Mouse (Mus musculus): ENCODE measurements around the gene Dnaaf1. TPM values are rescaled to one million over a fixed set of nuclear protein-coding genes. Genes with fewer than 3 reads are reported as not detected.

Gene Dnaaf1
- polyA plus RNA-seq, 1 experiment from 2014 or later, result 0.19 TPM

DNA sequence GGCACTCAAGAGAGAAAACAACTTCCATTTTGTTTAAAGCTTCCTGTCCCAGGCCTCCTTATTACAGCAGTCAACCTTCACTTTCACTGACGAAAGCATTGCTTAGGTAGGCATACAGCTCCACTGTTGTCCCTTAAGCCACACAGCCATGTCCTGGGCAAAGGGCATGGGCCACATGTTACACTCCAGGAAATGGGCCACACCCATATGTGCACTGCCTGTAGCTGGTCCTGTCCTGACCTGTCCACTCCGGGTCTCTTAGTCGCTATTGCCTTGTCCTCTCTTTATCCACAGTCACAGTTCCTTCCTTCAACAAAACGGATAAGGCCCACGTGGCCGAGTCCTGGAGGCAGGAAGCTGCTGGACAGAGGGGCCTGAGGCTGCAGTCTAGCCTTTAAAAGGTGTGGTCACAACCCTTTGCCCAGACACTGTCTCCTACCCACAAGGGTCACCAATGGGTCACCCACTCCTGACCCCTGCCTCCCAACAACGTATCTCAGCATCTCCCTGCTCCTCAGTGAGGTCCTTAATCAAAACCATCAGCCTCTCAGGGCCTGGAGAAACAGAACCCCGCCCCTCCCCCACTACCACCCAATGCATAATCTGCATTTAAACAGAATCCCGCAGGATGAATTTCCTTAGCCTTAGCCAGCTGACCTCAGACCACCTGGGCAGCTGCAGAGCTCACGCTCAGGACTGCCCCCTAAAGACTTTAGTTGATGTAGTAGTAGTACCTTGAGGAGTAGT lies 52.8 kb downstream of the Dnaaf1 start:
- no peak for ATAC-seq (ENCODE audit: insufficient number of reproducible peaks, insufficient read depth, low FRiP score, low read depth)

DNA sequence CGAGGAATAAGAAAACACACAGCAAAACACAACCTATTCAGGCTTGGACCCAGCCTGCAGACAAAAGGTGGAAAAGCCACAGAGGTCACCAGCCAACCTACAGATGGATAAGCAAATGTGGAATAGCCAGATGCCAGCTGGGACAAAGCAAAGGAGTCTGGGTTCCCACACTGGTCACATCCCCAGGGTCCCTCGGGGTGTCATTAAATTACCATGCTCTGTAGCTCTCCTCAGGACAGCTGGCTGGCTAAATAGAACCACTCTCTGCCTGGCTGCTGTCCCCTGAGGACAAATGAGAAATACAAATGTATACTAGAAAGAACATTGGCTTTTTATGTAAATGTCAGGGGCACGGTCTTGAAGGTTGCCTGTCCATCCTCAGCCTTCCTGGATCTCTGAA lies 55.8 kb downstream of the Dnaaf1 start:
- Histone ChIP-seq H3K4me3 (ENCODE audit: low read depth, low read length) (no peak overlapping the region), H3K4me1 (ENCODE audit: control insufficient read depth, insufficient read depth, low read length) (peaks cover 9% of the 10 kb centered on the region), H3K9me3 (ENCODE audit: control insufficient read depth, low read depth, low read length) (no peaks in the 10 kb centered on the region), H3K36me3 (ENCODE audit: control insufficient read depth, insufficient read depth, low read length) (no peaks in the 10 kb centered on the region), H3K4me2 (replicated peaks; ENCODE audit: low read depth, low read length) (no peak overlapping the region), H3K27ac (ENCODE audit: low read length) (no peak overlapping the region), H3K27me3 (ENCODE audit: control insufficient read depth, insufficient read depth, low read length) (0 out of 2 replicates have a peak, but pooled peaks cover 4% of the 10 kb centered on the region), H3K9ac (replicated peaks; ENCODE audit: low read depth, low read length) (no peak overlapping the region)
- WGBS, result 43% methylated on average over 3 of the region's 3 CpGs
- no peak for ATAC-seq (ENCODE audit: insufficient number of reproducible peaks, insufficient read depth, low FRiP score, low read depth)

More for the DNA sequence above, 52.8 kb downstream of the Dnaaf1 start:
- no peak overlapping the region for H3K9ac ChIP-seq (replicated peaks; ENCODE audit: low read depth, low read length)
- H3K4me1 ChIP-seq (ENCODE audit: control insufficient read depth, insufficient read depth, low read length), result peaks cover 3% of the 10 kb centered on the region; the same call in 1 of the 2 replicates
- no peak overlapping the region for H3K4me2 ChIP-seq (replicated peaks; ENCODE audit: low read depth, low read length)
- no peak overlapping the region for H3K4me3 ChIP-seq (ENCODE audit: low read depth, low read length)
- H3K27ac ChIP-seq (ENCODE audit: low read length), result no peak overlapping the region
- H3K27me3 ChIP-seq (ENCODE audit: control insufficient read depth, insufficient read depth, low read length), result no peaks in the 10 kb centered on the region
- H3K9me3 ChIP-seq (ENCODE audit: control insufficient read depth, low read depth, low read length), result no peaks in the 10 kb centered on the region
- no peaks in the 10 kb centered on the region for H3K36me3 ChIP-seq (ENCODE audit: control insufficient read depth, insufficient read depth, low read length)
- WGBS, result 25% methylated on average over 10 of the region's 10 CpGs

DNA sequence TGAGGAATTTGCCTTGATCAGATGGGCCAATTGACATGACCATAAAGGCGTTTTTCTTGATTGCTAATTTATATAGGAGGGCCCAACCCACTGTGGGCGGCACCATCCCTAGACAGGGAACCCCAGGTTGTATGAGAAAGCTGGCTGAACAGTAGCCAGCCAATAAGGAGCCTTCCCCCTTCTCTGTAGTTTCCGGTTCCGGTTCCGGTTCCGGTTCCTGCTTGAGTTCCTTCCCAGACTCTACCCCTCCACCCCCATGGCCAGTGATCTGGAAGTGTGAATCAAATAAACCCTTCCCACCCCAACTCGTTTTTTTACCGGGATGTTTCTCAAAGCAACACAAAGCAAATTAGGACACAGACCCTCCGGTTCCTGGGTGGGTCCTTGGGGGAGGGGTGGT lies 57.2 kb downstream of the Dnaaf1 start:
- ATAC-seq (ENCODE audit: insufficient number of reproducible peaks, insufficient read depth, low FRiP score, low read depth), result no peak
- H3K4me2 ChIP-seq (replicated peaks; ENCODE audit: low read depth, low read length), result no peak overlapping the region
- no peak overlapping the region for H3K4me3 ChIP-seq (ENCODE audit: low read depth, low read length)
- no peak overlapping the region for H3K9ac ChIP-seq (replicated peaks; ENCODE audit: low read depth, low read length)
- 78% methylated on average over 9 of the region's 9 CpGs for WGBS
- H3K4me1 ChIP-seq (ENCODE audit: control insufficient read depth, insufficient read depth, low read length), result peaks cover 11% of the 10 kb centered on the region
- H3K9me3 ChIP-seq (ENCODE audit: control insufficient read depth, low read depth, low read length), result no peaks in the 10 kb centered on the region
- H3K27ac ChIP-seq (ENCODE audit: low read length), result no peak overlapping the region
- no peaks in the 10 kb centered on the region for H3K36me3 ChIP-seq (ENCODE audit: control insufficient read depth, insufficient read depth, low read length)
- 0 out of 2 replicates have a peak, but pooled peaks cover 4% of the 10 kb centered on the region for H3K27me3 ChIP-seq (ENCODE audit: control insufficient read depth, insufficient read depth, low read length)

DNA sequence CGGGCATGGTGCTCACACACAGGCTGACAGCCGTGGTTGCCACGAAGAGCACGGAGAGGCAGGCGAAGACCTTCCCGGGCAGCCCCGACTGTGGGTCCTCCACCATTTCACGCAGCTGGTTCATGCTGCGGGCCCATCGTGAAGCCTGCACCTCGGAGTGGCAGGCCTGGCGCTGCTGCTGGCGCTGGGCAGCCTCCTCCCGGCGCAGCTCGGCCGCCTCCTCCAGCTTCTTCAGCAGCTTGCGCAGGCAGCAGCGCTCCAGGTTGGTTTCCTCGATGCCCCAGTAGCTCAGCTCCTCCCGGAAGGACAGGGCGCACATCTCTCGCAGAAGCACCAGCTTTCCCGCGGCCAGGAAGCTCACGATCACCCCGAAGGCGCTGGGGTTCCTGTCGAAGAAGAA lies 57.9 kb downstream of the Dnaaf1 start:
- H3K4me3 ChIP-seq (ENCODE audit: low read depth, low read length), result no peak overlapping the region
- H3K27ac ChIP-seq (ENCODE audit: low read length), result no peak overlapping the region
- no peak overlapping the region for H3K9ac ChIP-seq (replicated peaks; ENCODE audit: low read depth, low read length)
- no peaks in the 10 kb centered on the region for H3K36me3 ChIP-seq (ENCODE audit: control insufficient read depth, insufficient read depth, low read length)
- peaks cover 8% of the 10 kb centered on the region for H3K4me1 ChIP-seq (ENCODE audit: control insufficient read depth, insufficient read depth, low read length)
- 56% methylated on average over 29 of the region's 29 CpGs for WGBS
- 0 out of 2 replicates have a peak, but pooled peaks cover 4% of the 10 kb centered on the region for H3K27me3 ChIP-seq (ENCODE audit: control insufficient read depth, insufficient read depth, low read length)
- H3K9me3 ChIP-seq (ENCODE audit: control insufficient read depth, low read depth, low read length), result no peaks in the 10 kb centered on the region
- ATAC-seq (ENCODE audit: insufficient number of reproducible peaks, insufficient read depth, low FRiP score, low read depth), result no peak
- no peak overlapping the region for H3K4me2 ChIP-seq (replicated peaks; ENCODE audit: low read depth, low read length)

DNA sequence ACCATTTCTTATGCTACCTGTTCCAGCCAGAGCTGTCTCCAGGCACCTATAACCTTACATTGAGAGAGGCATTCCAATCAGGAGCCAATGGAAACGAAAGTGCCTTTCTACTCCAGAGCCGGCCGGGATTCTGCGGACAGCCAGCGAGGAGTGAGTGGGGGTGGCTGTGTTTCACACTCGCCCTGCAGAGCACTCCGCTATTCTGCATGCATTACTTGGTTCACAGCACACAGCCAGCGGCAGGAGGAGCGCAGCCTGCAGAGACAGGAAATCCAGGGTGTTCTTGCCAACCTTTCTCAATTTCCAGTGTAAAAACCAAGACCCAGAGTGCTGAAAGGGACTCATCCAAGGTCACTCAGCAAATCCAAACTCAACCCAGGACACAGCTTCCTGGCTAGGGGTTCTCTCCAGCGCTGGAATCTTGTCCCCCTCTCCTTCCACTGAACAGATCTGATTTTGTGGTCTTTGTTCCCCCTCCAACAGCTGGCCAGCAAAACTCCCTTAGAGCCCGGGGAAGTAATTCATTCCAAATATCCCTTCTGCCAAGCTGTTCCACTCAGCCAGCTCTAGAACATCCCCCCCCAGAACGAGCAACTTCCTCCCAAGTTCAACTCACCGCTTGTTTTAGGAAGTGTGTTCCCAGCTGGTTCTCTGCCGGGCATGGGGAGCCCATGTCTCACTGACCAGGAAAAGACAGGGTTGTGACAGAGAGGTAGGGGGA lies 59.7 kb downstream of the Dnaaf1 start:
- H3K9ac ChIP-seq (replicated peaks; ENCODE audit: low read depth, low read length), result no peak overlapping the region
- WGBS, result 31% methylated on average over 14 of the region's 14 CpGs

DNA sequence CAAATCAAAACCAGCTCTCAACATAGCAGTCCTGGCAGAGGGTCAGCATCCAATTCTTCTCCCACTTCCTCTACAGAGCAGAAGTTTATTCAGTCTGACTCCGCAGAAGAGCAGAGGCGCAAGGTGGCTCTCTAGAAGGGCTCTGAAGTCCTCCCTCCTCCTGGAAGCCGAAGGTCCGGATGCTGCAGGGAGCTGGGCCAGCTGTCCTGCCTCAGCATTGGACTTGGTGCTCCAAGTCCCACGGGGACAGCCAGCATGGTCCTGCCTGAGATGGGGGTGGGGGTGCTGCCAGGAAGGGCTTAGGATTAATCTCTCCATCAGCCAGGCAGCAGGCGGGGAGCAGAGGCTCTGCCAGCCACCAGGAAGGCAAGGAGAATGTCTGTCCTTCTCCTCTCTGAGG lies 60.3 kb downstream of the Dnaaf1 start, which contains the start of gene Kcng4:
Gene Kcng4, minus strand, starts transcription at position 303 of the 400 bp plus-strand sequence.
- no peaks in the 10 kb centered on the region for H3K9me3 ChIP-seq (ENCODE audit: control insufficient read depth, low read depth, low read length)
- no peak for ATAC-seq (ENCODE audit: insufficient number of reproducible peaks, insufficient read depth, low FRiP score, low read depth)
- H3K4me3 ChIP-seq (ENCODE audit: low read depth, low read length), result no peak within 1 kb of the TSS
- peaks cover 8% of the 10 kb centered on the region for H3K4me1 ChIP-seq (ENCODE audit: control insufficient read depth, insufficient read depth, low read length)
- H3K27ac ChIP-seq (ENCODE audit: low read length), result no peak within 1 kb of the TSS
- H3K9ac ChIP-seq (replicated peaks; ENCODE audit: low read depth, low read length), result no peak within 1 kb of the TSS
- no peak within 1 kb of the TSS; the same call in 1 of the 2 replicates for H3K4me2 ChIP-seq (replicated peaks; ENCODE audit: low read depth, low read length)
- 0 out of 2 replicates have a peak, but pooled peaks cover 4% of the 10 kb centered on the region for H3K27me3 ChIP-seq (ENCODE audit: control insufficient read depth, insufficient read depth, low read length)
- no peaks in the 10 kb centered on the region for H3K36me3 ChIP-seq (ENCODE audit: control insufficient read depth, insufficient read depth, low read length)
- 18% methylated on average over 6 of the region's 6 CpGs for WGBS

More for the DNA sequence above, 59.7 kb downstream of the Dnaaf1 start:
- H3K27ac ChIP-seq (ENCODE audit: low read length), result no peak overlapping the region
- H3K27me3 ChIP-seq (ENCODE audit: control insufficient read depth, insufficient read depth, low read length), result 0 out of 2 replicates have a peak, but pooled peaks cover 4% of the 10 kb centered on the region
- H3K4me2 ChIP-seq (replicated peaks; ENCODE audit: low read depth, low read length), result no peak overlapping the region; the same call in 1 of the 2 replicates
- H3K36me3 ChIP-seq (ENCODE audit: control insufficient read depth, insufficient read depth, low read length), result no peaks in the 10 kb centered on the region
- no peaks in the 10 kb centered on the region for H3K9me3 ChIP-seq (ENCODE audit: control insufficient read depth, low read depth, low read length)
- H3K4me3 ChIP-seq (ENCODE audit: low read depth, low read length), result no peak overlapping the region
- peaks cover 8% of the 10 kb centered on the region for H3K4me1 ChIP-seq (ENCODE audit: control insufficient read depth, insufficient read depth, low read length)
- no peak for ATAC-seq (ENCODE audit: insufficient number of reproducible peaks, insufficient read depth, low FRiP score, low read depth)

DNA sequence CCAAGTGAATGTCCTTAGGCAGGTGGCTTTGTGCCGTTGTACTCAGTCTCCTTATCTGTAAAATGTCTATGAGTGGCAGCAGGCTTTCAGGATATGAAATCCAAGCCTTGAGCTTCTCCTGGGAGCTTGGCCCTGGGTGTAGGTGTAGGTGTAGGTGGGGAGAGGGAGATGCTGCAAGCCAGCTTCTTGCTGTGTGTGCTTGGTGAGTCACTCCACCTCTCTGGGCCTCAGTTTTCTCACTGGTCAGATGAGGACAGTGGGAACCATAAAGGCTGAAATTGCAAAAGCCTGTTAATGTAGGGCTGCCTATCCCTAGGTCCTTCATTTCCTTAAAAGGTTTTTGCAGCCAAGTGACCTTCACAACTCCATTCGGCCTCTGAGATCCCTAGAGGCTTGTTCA lies 60.9 kb downstream of the Dnaaf1 start:
- H3K4me1 ChIP-seq (ENCODE audit: control insufficient read depth, insufficient read depth, low read length), result peaks cover 8% of the 10 kb centered on the region
- no peak overlapping the region for H3K4me2 ChIP-seq (replicated peaks; ENCODE audit: low read depth, low read length)
- H3K9ac ChIP-seq (replicated peaks; ENCODE audit: low read depth, low read length), result no peak overlapping the region
- no peaks in the 10 kb centered on the region for H3K36me3 ChIP-seq (ENCODE audit: control insufficient read depth, insufficient read depth, low read length)
- ATAC-seq (ENCODE audit: insufficient number of reproducible peaks, insufficient read depth, low FRiP score, low read depth), result no peak
- H3K27me3 ChIP-seq (ENCODE audit: control insufficient read depth, insufficient read depth, low read length), result 0 out of 2 replicates have a peak, but pooled peaks cover 4% of the 10 kb centered on the region
- 63% methylated on average over 2 of the region's 2 CpGs for WGBS
- no peaks in the 10 kb centered on the region for H3K9me3 ChIP-seq (ENCODE audit: control insufficient read depth, low read depth, low read length)
- no peak overlapping the region for H3K27ac ChIP-seq (ENCODE audit: low read length)
- H3K4me3 ChIP-seq (ENCODE audit: low read depth, low read length), result no peak overlapping the region

DNA sequence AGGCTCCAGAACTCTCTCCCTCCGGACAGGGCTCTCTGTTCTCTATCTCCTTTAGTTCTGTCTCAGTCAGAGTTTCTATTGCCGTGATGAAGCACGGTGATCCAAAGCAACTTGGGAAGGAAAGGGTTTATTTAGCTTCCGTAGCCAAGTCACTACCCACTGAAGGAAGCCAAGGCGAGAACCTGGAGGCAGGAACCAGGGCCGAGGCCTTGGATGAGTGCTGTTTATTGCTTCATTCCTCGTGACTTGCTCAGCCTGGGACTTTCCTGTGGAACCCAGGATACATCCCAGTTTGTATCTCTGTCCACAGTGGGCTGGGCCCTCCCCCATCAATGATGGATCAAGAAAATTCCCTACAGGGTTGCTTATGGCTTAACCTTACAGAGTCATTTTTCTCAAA lies 61.7 kb downstream of the Dnaaf1 start:
- peaks cover 8% of the 10 kb centered on the region for H3K4me1 ChIP-seq (ENCODE audit: control insufficient read depth, insufficient read depth, low read length)
- no peaks in the 10 kb centered on the region for H3K36me3 ChIP-seq (ENCODE audit: control insufficient read depth, insufficient read depth, low read length)
- no peak overlapping the region for H3K4me2 ChIP-seq (replicated peaks; ENCODE audit: low read depth, low read length)
- no peak overlapping the region for H3K4me3 ChIP-seq (ENCODE audit: low read depth, low read length)
- H3K27me3 ChIP-seq (ENCODE audit: control insufficient read depth, insufficient read depth, low read length), result 0 out of 2 replicates have a peak, but pooled peaks cover 4% of the 10 kb centered on the region
- no peak overlapping the region for H3K27ac ChIP-seq (ENCODE audit: low read length)
- H3K9ac ChIP-seq (replicated peaks; ENCODE audit: low read depth, low read length), result no peak overlapping the region
- no peak for ATAC-seq (ENCODE audit: insufficient number of reproducible peaks, insufficient read depth, low FRiP score, low read depth)
- 66% methylated on average over 7 of the region's 7 CpGs for WGBS
- no peaks in the 10 kb centered on the region for H3K9me3 ChIP-seq (ENCODE audit: control insufficient read depth, low read depth, low read length)

Measured in stomach, embryonic 14.5 days (tissue).